Mouse (Mus musculus) layer of hippocampus, adult 2 months (tissue): ENCODE measurements around the gene Apba2. TPM values are rescaled to one million over a fixed set of nuclear protein-coding genes. Genes with fewer than 3 reads are reported as not detected.

ENCODE experiments used
- DNase-seq, 2 experiments: peaks; one replicate each; pipeline ENCODE4 v3.0.0; 2022; ENCODE audit warnings: low spot score in 2 of 2
- H3K27ac ChIP-seq: fragments of 200-600 bp; 2 replicates; pipeline ENCODE4 v1.8.1; 2022
- H3K4me3 ChIP-seq: fragments of 200-600 bp; 2 replicates; pipeline ENCODE4 v1.8.1; 2022; ENCODE audit warnings: mild to moderate bottlenecking
- CTCF ChIP-seq: fragments of 200-600 bp; conservative IDR thresholded peaks from 2 replicates; pipeline ENCODE4 v1.8.1; 2022; ENCODE audit warnings: antibody characterized with exemption, mild to moderate bottlenecking, moderate library complexity
- total RNA-seq, 2 experiments: library from RNA; stranded (reverse); gene quantifications; 2 replicates each; pipeline ENCODE4 v1.2.3; 2021

Gene Apba2
- total RNA-seq, 2 experiments from 2014 or later, result 249 to 259 TPM

GRCm38 (mm10) chr7:64580293-64580692, 78.8 kb downstream of the Apba2 start:
- Histone ChIP-seq H3K4me3 (no peak overlapping the region), H3K27ac (peak overlapping the region; percentile 67)
- no peak for TF ChIP-seq CTCF
- no peak for DNase-seq

- no peak for TF ChIP-seq CTCF
- H3K4me3 ChIP-seq, result no peak overlapping the region
- DNase-seq, result no peak
- peak overlapping the region; percentile 59; the same call in 1 of the 2 replicates for H3K27ac ChIP-seq
Measured at GRCm38 (mm10) chr7:64582358-64582757, 80.9 kb downstream of the Apba2 start.

GRCm38 (mm10) chr7:64583670-64584121, 82.2 kb downstream of the Apba2 start:
- TF ChIP-seq CTCF, result no peak
- H3K27ac ChIP-seq, result peak overlapping the region; percentile 59
- DNase-seq, result peak; percentile 44 to 59
- no peak overlapping the region for H3K4me3 ChIP-seq

GRCm38 (mm10) chr7:64586133-64586532, 84.6 kb downstream of the Apba2 start:
- TF ChIP-seq CTCF, result no peak
- no peak for DNase-seq
- Histone ChIP-seq H3K4me3 (no peak overlapping the region), H3K27ac (peak overlapping the region; percentile 46; the same call in 1 of the 2 replicates)

GRCm38 (mm10) chr7:64586571-64586970, 85.1 kb downstream of the Apba2 start:
- TF ChIP-seq CTCF, result no peak
- Histone ChIP-seq H3K27ac (peak overlapping the region; percentile 1; the same call in 1 of the 2 replicates), H3K4me3 (no peak overlapping the region)
- DNase-seq, result no peak

GRCm38 (mm10) chr7:64588636-64589389, 87.3 kb downstream of the Apba2 start:
- no peak for TF ChIP-seq CTCF
- Histone ChIP-seq H3K4me3 (no peak overlapping the region), H3K27ac (peak overlapping the region; percentile 50)
- DNase-seq, result no peak

GRCm38 (mm10) chr7:64595256-64595655, 93.8 kb downstream of the Apba2 start:
- H3K4me3 ChIP-seq, result no peak overlapping the region
- no peak for TF ChIP-seq CTCF
- peak overlapping the region; percentile 59 for H3K27ac ChIP-seq
- DNase-seq, result no peak

- Histone ChIP-seq H3K27ac (no peak overlapping the region), H3K4me3 (no peak overlapping the region)
- no peak for DNase-seq
- TF ChIP-seq CTCF, result no peak
Measured at GRCm38 (mm10) chr7:64596652-64597051, 95.1 kb downstream of the Apba2 start.

GRCm38 (mm10) chr7:64609866-64610265, 108.4 kb downstream of the Apba2 start:
- no peak for DNase-seq
- no peak overlapping the region for H3K4me3 ChIP-seq
- no peak for TF ChIP-seq CTCF
- H3K27ac ChIP-seq, result no peak overlapping the region

- peak in 1 of 2 experiments; percentile 45 for DNase-seq
- peak; percentile 78 for TF ChIP-seq CTCF
- H3K27ac ChIP-seq, result no peak overlapping the region
- no peak overlapping the region for H3K4me3 ChIP-seq
Measured at GRCm38 (mm10) chr7:64610875-64611274, 109.4 kb downstream of the Apba2 start.

GRCm38 (mm10) chr7:64619261-64619660, 117.8 kb downstream of the Apba2 start:
- no peak overlapping the region for H3K27ac ChIP-seq
- no peak for DNase-seq
- TF ChIP-seq CTCF, result no peak

GRCm38 (mm10) chr7:64626494-64626893, 125.0 kb downstream of the Apba2 start:
- Histone ChIP-seq H3K4me3 (no peak overlapping the region), H3K27ac (no peak overlapping the region)
- no peak for DNase-seq
- no peak for TF ChIP-seq CTCF

More at GRCm38 (mm10) chr7:64619261-64619660, 117.8 kb downstream of the Apba2 start:
- H3K4me3 ChIP-seq, result no peak overlapping the region

GRCm38 (mm10) chr7:64627972-64628655, 126.6 kb downstream of the Apba2 start:
- no peak for DNase-seq
- H3K27ac ChIP-seq, result peak overlapping the region; percentile 73
- TF ChIP-seq CTCF, result no peak
- no peak overlapping the region for H3K4me3 ChIP-seq
